ENCODE assay signal across 26 mouse cellular contexts in the genomic region with DNA sequence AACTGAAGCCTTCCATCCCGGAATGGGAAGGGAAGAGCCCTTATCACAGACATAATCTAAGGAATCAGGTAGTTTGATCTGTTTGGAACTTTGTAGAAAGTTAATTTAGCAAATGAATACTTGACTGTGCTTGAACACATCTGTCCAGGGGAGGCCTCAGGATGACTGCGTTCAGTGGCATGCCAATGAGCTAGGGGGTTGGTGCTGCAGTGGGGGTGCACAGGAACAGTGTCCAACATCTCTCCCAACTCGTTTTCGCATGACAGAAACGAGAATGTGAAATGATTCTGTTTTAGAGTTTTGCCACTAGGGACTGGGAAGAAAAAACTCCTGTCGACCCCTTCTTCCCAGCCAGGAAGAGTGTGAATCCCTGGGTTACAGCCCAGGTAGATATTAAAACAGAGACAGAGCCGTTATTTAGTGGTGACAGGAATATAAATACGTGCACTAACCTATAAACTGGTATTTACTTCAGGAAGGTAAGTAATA. TPM values are rescaled to one million over a fixed set of nuclear protein-coding genes. Genes with fewer than 3 reads are reported as not detected.
DNase-seq lines count a peak whose midpoint lies in the region; ATAC-seq and TF ChIP-seq lines count a peak whose summit lies in the region.
"Had no signal": no experiment of that assay in that cellular context is flagged by ENCODE, and none has a peak within 500 bp of the region (broad histone marks: within the 10 kb centered on the region; RNA-seq: fewer than 3 reads in every experiment).

No protein-coding gene starts in this region.

- no peak for TF ChIP-seq CTCF in left cerebral cortex, adult 2 months (IDR thresholded peaks at IDR 0.05)
- no peak for TF ChIP-seq CTCF in spleen, adult 2 months (IDR thresholded peaks at IDR 0.05; ENCODE audit: extremely low read depth, insufficient read depth, insufficient read length, insufficient replicate concordance)

- peaks cover 6% of the 10 kb centered on the region for H3K4me1 ChIP-seq in spleen, adult 2 months (ENCODE audit: control insufficient read depth, insufficient read depth, insufficient read length)

- no peak for DNase-seq in left cerebral cortex, adult 2 months (ENCODE audit: extremely low spot score in 1 of 2, low spot score in 2 of 2)
- no peak for DNase-seq in left cerebral cortex, postnatal 10 days (ENCODE audit: extremely low spot score in 1 of 2, low spot score in 2 of 2)
- no peak for DNase-seq in spleen, adult 2 months (ENCODE audit: low read depth in 1 of 2, low spot score in 2 of 2)
- DNase-seq in spleen, postnatal 10 days (ENCODE audit: low spot score in 2 of 2), result no peak
- peak; percentile 63 for DNase-seq in thymus, postnatal 4 days
- DNase-seq in thymus, postnatal 0 days (ENCODE audit: low spot score), result no peak
- DNase-seq in naive thymus-derived CD4-positive, alpha-beta T cell, adult 2 months (ENCODE audit: low read depth), result peak; percentile 55
- DNase-seq: adrenal gland, adult 2 months; adrenal gland, postnatal 14 days; cerebellum, adult 11 months; cerebellum, adult 2 months; cerebellum, adult 9-11 months; cerebellum, postnatal 25 days; embryo, embryonic 11 days; gastrocnemius, postnatal 25 days; heart, adult 18-20 months had no signal

- no peak for TF ChIP-seq POLR2A in spleen, adult 2 months (IDR thresholded peaks at IDR 0.05; ENCODE audit: low read depth, low read length)

- WGBS in spleen, adult 2 months, result 41% methylated on average over 8 of the region's 8 CpGs

- ATAC-seq in frontal cortex, adult (ENCODE audit: low TSS enrichment), result no peak
- ATAC-seq: CD4-positive, CD25-positive, alpha-beta regulatory T cell, adult 4 months; forebrain, embryonic 16.5 days had no signal

- intact Hi-C loops in left cerebral cortex, adult 2 months (cut with DNase I), result no loop called here
- intact Hi-C loops in left cerebral cortex, postnatal 10 days (cut with DNase I), result no loop called here

- peak overlapping the region; percentile 16; the same call in 1 of the 2 replicates for H3K4me3 ChIP-seq in left cerebral cortex, adult 2 months
- H3K4me3 ChIP-seq in spleen, adult 2 months (ENCODE audit: extremely low read depth, insufficient read depth, insufficient read length), result 0 out of 2 replicates have a peak overlapping the region, but pooled peaks have one; percentile 6
- H3K4me3 ChIP-seq: embryonic facial prominence, embryonic 10.5 days; embryonic facial prominence, embryonic 13.5 days; erythroblast, embryonic 14.5 days; forebrain, embryonic 12.5 days; heart, embryonic 13.5 days; hindbrain, embryonic 12.5 days; hindbrain, embryonic 15.5 days had no signal

- peak overlapping the region; percentile 11 for H3K27ac ChIP-seq in left cerebral cortex, adult 2 months
- no peak overlapping the region; the same call in 1 of the 2 replicates for H3K27ac ChIP-seq in spleen, adult 2 months (ENCODE audit: insufficient read depth, low read length)
- H3K27ac ChIP-seq: embryonic facial prominence, embryonic 10.5 days; embryonic facial prominence, embryonic 13.5 days; forebrain, embryonic 12.5 days; heart, embryonic 13.5 days; hindbrain, embryonic 12.5 days; hindbrain, embryonic 15.5 days had no signal

- 0 out of 2 replicates have a peak, but pooled peaks cover 1% of the 10 kb centered on the region for H3K36me3 ChIP-seq in spleen, adult 2 months (ENCODE audit: control insufficient read depth, insufficient read depth, low read length)
- H3K36me3 ChIP-seq: embryonic facial prominence, embryonic 10.5 days; embryonic facial prominence, embryonic 13.5 days; forebrain, embryonic 12.5 days; heart, embryonic 13.5 days; hindbrain, embryonic 12.5 days; hindbrain, embryonic 15.5 days had no signal

- H3K27me3 ChIP-seq in spleen, adult 2 months (ENCODE audit: control insufficient read depth, insufficient read depth, low read length), result no peaks in the 10 kb centered on the region

RNA-seq across cellular contexts. Expression of a gene that starts 5.1 kb away (rescaled TPM):
- 100 to 1,000 TPM; 127 to 132 TPM for total RNA-seq in left cerebral cortex, adult 2 months (2021)
- 100 to 1,000 TPM; 144 to 153 TPM for total RNA-seq in left cerebral cortex, postnatal 10 days (2021)
- polyA plus RNA-seq in spleen, adult 2 months (2012; rRNA removed), result 43.7 and 46.8 TPM in 2 replicates
- 728 and 901 TPM in 2 replicates for polyA plus RNA-seq in thymus, postnatal 0 days (2015; fragmentation: Nextera tagmentation; extraction: Ambion mirVana)

Comparison
In these comparisons a context has a peak if more than half of its experiments do, and no peak if none do; other contexts are left out.
1. DNase-seq: peak in thymus, postnatal 4 days (single experiment) and naive thymus-derived CD4-positive, alpha-beta T cell, adult 2 months (single experiment); none in left cerebral cortex, adult 2 months (0 of 2), left cerebral cortex, postnatal 10 days (0 of 2), spleen, adult 2 months (0 of 2), spleen, postnatal 10 days (0 of 2) and thymus, postnatal 0 days (single experiment).